Mouse (Mus musculus): Measurements from ENCODE around the gene Slc2a4.

GRCm38 (mm10) chr11:69901406-69901846 is 46.6 kb downstream of the Slc2a4 start:
- TF ChIP-seq POLR2A (IDR thresholded peaks at IDR 0.05; ENCODE audit: low read depth, low read length) (peak; percentile 63), CTCF (IDR thresholded peaks at IDR 0.05; ENCODE audit: borderline replicate concordance, insufficient read depth, low read length) (no peak)

Measured in embryonic fibroblast, embryonic 13.5 days (primary cell).